Mouse (Mus musculus) liver, postnatal 0 days (tissue): ENCODE data around the gene Clic6. TPM values are rescaled to one million over a fixed set of nuclear protein-coding genes. Genes with fewer than 3 reads are reported as not detected.

Experiments used
- ATAC-seq: fragments of 200-750 bp; cut with Nextera tagmentation; 2 replicates; pipeline ENCODE4 v1.8.0; 2017; ENCODE audit warnings: mild to moderate bottlenecking, moderate library complexity
- DNase-seq: peaks from one replicate; pipeline ENCODE4 v3.0.0-alpha.2; 2016
- H3K27ac ChIP-seq: fragments of 300-500 bp; sonication (generic); 2 replicates; pipeline ENCODE4 v1.5.1; 2014; ENCODE audit warnings: antibody characterized with exemption, moderate library complexity, mild to moderate bottlenecking, low read depth
- H3K27me3 ChIP-seq: fragments of 300-500 bp; sonication (generic); 2 replicates; pipeline ENCODE4 v1.6.1; 2014; ENCODE audit warnings: low read length, control low read depth, mixed read lengths; ENCODE audit not compliant: insufficient read depth
- H3K36me3 ChIP-seq: fragments of 300-500 bp; sonication (generic); replicated peaks from 2 replicates; pipeline ENCODE4 v1.6.1; 2014; ENCODE audit warnings: mild to moderate bottlenecking, control low read depth, low read length, moderate library complexity, mixed read lengths; ENCODE audit not compliant: insufficient read depth
- H3K4me1 ChIP-seq: fragments of 300-500 bp; sonication (generic); 2 replicates; pipeline ENCODE4 v1.6.1; 2014; ENCODE audit warnings: antibody characterized with exemption, mild to moderate bottlenecking, control low read depth; ENCODE audit not compliant: insufficient read depth
- H3K4me2 ChIP-seq: fragments of 300-500 bp; sonication (generic); 2 replicates; pipeline ENCODE4 v1.6.1; 2014; ENCODE audit warnings: low read depth, mild to moderate bottlenecking, low read length, moderate library complexity, mixed read lengths
- H3K4me3 ChIP-seq: fragments of 300-500 bp; sonication (generic); 2 replicates; pipeline ENCODE4 v1.5.1; 2014; ENCODE audit warnings: low read depth, low read length
- H3K9ac ChIP-seq: fragments of 300-500 bp; sonication (generic); replicated peaks from 2 replicates; pipeline ENCODE4 v1.6.1; 2014; ENCODE audit warnings: mild to moderate bottlenecking, moderate library complexity
- H3K9me3 ChIP-seq: fragments of 300-500 bp; sonication (generic); 2 replicates; pipeline ENCODE4 v1.6.1; 2016; ENCODE audit warnings: mild to moderate bottlenecking, control low read depth, low read length, mixed read lengths
- CTCF ChIP-seq: sonication (generic); IDR thresholded peaks from 2 replicates; pipeline ENCODE4 v1.5.1; 2016; ENCODE audit warnings: antibody characterized with exemption, low read depth
- EP300 ChIP-seq: IDR thresholded peaks from 2 replicates; pipeline ENCODE4 v1.6.1; 2016; ENCODE audit warnings: antibody characterized with exemption, low read depth, mild to moderate bottlenecking
- WGBS: fragments of 180-500 bp; shearing (Covaris S2); extraction: QIAGEN DNeasy Blood & Tissue Kit; methylation state at CpG from one replicate; pipeline ENCODE4 v1.1.7; 2014; ENCODE audit not compliant: insufficient replicate concordance; 5-methylcytosine and 5-hydroxymethylcytosine counted together
- polyA plus RNA-seq: library from polyadenylated mRNA; unstranded; fragments of >200 nt; fragmentation: Nextera tagmentation; extraction: Ambion mirVana; gene quantifications from 2 replicates; pipeline ENCODE4 v1.2.1, GENCODE M21; 2015

The Clic6 gene
- polyA plus RNA-seq, 1 experiment from 2014 or later, result 0.32 TPM

DNA sequence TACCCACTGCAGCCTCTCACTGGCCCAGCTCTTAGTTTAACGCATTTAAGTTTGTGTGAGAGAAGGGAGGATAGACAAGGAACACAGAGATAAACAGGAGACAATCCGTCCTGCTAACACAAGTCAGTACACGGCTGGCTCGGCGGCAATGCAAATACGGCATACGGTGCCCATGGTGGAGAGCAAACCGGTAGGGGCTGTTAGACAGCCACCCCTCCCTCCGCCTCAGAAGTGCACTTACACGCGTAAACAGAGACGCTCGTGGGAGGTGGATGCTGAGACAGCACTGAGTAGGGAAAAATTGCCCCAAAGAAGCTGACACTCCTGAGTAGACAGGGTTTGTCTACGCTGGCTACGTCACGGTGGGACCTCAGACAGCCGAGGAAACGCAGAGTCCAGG lies 31.0 kb upstream of the Clic6 start:
- TF ChIP-seq CTCF (no peak), EP300 (no peak)

GRCm38 (mm10) chr16:92455488-92455887 lies 30.0 kb upstream of the Clic6 start:
- no peak overlapping the region for H3K27ac ChIP-seq
- TF ChIP-seq CTCF (peak; percentile 17; the same call in 1 of the 2 replicates), EP300 (no peak)

More for the DNA sequence above, 31.0 kb upstream of the Clic6 start:
- no peak for DNase-seq
- no peak for ATAC-seq
- WGBS, result 84% methylated on average over 18 of the region's 18 CpGs
- Histone ChIP-seq H3K4me1 (no peaks in the 10 kb centered on the region), H3K9ac (no peak overlapping the region), H3K27ac (no peak overlapping the region), H3K27me3 (no peaks in the 10 kb centered on the region), H3K4me2 (no peak overlapping the region), H3K9me3 (no peaks in the 10 kb centered on the region), H3K36me3 (no peaks in the 10 kb centered on the region), H3K4me3 (no peak overlapping the region)

DNA sequence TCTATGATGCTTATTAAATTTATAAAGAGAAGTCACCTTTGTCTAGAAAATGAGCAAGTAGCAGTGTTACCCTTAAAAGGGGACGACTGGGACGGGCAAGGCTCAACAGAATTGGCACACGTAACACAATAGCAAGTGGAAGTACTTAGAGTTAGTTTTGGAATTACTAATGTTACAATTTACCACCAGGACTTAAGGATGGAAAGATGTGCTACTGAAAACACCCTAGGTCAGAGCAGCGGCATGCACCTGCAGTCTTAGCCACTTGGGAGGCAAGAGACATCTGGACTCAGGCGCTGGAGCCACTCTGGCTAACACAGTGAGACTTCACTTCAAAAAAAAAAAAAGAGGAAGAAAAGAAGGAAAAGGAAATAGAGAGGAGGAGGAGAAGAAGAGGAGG lies 29.6 kb upstream of the Clic6 start:
- Histone ChIP-seq H3K4me3 (no peak overlapping the region), H3K4me2 (no peak overlapping the region), H3K9ac (no peak overlapping the region), H3K27me3 (no peaks in the 10 kb centered on the region), H3K36me3 (no peaks in the 10 kb centered on the region), H3K4me1 (no peaks in the 10 kb centered on the region), H3K9me3 (no peaks in the 10 kb centered on the region), H3K27ac (no peak overlapping the region)
- DNase-seq, result no peak
- no peak for ATAC-seq
- WGBS, result 81% methylated on average over 5 of the region's 5 CpGs
- TF ChIP-seq CTCF (no peak), EP300 (no peak)

More at GRCm38 (mm10) chr16:92455488-92455887, 30.0 kb upstream of the Clic6 start:
- Histone ChIP-seq H3K4me2 (no peak overlapping the region), H3K36me3 (no peaks in the 10 kb centered on the region), H3K9ac (no peak overlapping the region), H3K4me1 (no peaks in the 10 kb centered on the region), H3K27me3 (no peaks in the 10 kb centered on the region), H3K4me3 (no peak overlapping the region), H3K9me3 (no peaks in the 10 kb centered on the region)
- DNase-seq (no peak), ATAC-seq (no peak)
- 79% methylated on average over 8 of the region's 8 CpGs for WGBS

DNA sequence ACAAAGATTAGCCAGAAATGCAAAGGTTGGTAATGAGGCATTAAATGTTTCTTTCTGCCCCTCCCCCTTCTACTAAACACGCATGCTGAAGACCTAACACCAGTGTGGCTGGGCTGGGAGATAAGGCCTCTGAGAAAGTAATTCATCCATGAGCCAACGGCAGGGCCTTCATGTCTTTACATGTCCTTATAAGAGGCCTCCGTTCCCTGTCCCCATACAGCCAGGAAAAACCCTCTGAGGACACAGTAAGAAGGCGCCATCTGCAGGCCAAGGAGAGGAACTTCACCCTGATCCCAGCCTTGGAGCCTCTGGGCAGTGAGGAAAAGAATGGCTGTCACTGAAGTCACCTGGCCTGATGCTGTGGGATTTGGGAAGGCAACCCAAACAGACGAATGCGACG lies 27.9 kb upstream of the Clic6 start:
- TF ChIP-seq EP300 (no peak; the same call in 1 of the 2 replicates), CTCF (peak; percentile 96)
- Histone ChIP-seq H3K4me3 (no peak overlapping the region), H3K36me3 (no peaks in the 10 kb centered on the region), H3K9me3 (no peaks in the 10 kb centered on the region), H3K4me2 (no peak overlapping the region), H3K4me1 (no peaks in the 10 kb centered on the region), H3K27ac (no peak overlapping the region), H3K9ac (no peak overlapping the region), H3K27me3 (no peaks in the 10 kb centered on the region)
- WGBS, result 28% methylated on average over 7 of the region's 7 CpGs
- peak; percentile 76 for DNase-seq
- peak; percentile 81 for ATAC-seq

DNA sequence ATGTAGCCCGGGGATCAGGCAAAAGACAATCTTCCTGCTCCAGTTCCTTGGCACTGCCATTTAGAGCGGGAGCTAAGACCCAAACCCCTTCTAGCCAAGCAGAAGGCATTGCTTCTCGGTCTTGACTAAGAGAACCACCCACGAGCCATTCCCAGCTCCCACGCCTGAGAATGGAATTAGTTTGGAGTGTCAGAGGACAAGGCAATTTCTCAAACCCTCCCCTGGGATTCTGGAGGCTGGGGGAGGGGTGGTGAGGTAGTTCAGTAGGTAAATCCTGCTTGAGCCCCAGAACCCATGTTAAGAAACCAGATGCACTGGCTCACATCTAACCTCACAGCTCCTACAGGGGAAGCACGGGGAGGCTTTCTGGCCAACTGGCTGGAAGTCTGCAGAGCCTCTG lies 24.1 kb upstream of the Clic6 start:
- H3K27me3 ChIP-seq, result no peaks in the 10 kb centered on the region

DNA sequence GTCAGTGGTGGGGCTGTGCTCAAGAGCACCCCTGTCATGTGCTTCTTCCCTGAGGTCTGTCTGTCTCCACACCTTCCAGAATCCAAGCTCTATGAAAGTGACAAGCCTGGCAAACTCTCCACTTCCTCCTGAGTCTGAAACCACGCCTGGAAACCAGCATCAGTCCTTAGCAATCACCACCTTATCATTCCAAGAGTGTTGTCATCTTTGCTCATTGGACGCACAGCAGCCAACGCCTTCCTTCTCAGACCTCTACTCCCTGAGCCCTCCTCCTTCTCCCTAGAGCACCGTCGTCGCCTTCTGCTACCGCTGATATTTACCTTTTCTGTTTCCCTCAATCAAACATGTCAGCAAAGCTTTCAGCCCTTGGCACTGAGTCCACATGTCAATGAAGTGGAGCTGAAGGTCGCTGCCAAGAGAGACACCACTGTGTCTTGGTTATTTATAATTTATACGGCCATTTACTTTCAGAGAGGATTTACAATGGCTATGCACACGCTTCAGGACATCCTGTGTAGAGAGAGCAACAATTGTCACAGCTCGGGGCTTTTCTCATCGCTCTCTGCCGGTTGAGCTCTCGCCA lies 21.1 kb upstream of the Clic6 start:
- WGBS, result 36% methylated on average over 14 of the region's 14 CpGs
- no peak for TF ChIP-seq EP300
- no peak for TF ChIP-seq CTCF
- Histone ChIP-seq H3K36me3 (no peaks in the 10 kb centered on the region), H3K9ac (0 out of 2 replicates have a peak overlapping the region, but pooled peaks have one; percentile 33), H3K27ac (no peak overlapping the region), H3K9me3 (no peaks in the 10 kb centered on the region), H3K4me2 (peak overlapping the region; percentile 93), H3K4me1 (peaks cover 16% of the 10 kb centered on the region), H3K4me3 (peak overlapping the region; percentile 84; the same call in 1 of the 2 replicates), H3K27me3 (no peaks in the 10 kb centered on the region)
- ATAC-seq (no peak), DNase-seq (no peak)

More for the DNA sequence above, 24.1 kb upstream of the Clic6 start:
- no peak overlapping the region for H3K9ac ChIP-seq
- no peak for ATAC-seq
- H3K4me2 ChIP-seq, result no peak overlapping the region
- H3K36me3 ChIP-seq, result no peaks in the 10 kb centered on the region
- DNase-seq, result no peak
- H3K4me3 ChIP-seq, result no peak overlapping the region
- no peak overlapping the region for H3K27ac ChIP-seq
- no peaks in the 10 kb centered on the region for H3K9me3 ChIP-seq
- TF ChIP-seq CTCF (no peak), EP300 (no peak)
- 81% methylated on average over 6 of the region's 6 CpGs for WGBS
- H3K4me1 ChIP-seq, result peaks cover 16% of the 10 kb centered on the region

- Histone ChIP-seq H3K27me3 (no peaks in the 10 kb centered on the region), H3K4me3 (peak overlapping the region; percentile 84), H3K27ac (no peak overlapping the region), H3K4me2 (peak overlapping the region; percentile 93), H3K9ac (peak overlapping the region; percentile 84; the same call in 1 of the 2 replicates), H3K9me3 (no peaks in the 10 kb centered on the region), H3K4me1 (peaks cover 16% of the 10 kb centered on the region), H3K36me3 (no peaks in the 10 kb centered on the region)
- no peak for DNase-seq
- TF ChIP-seq CTCF (no peak), EP300 (no peak)
- 16% methylated on average over 10 of the region's 10 CpGs for WGBS
- ATAC-seq, result no peak
Observed at GRCm38 (mm10) chr16:92465226-92465625, 20.3 kb upstream of the Clic6 start.
